Mouse (Mus musculus) ES-E14 (cell line): Measurements from ENCODE around the gene Rad9a.

Source experiments
- CHD2 ChIP-seq: IDR thresholded peaks from 2 replicates; pipeline ENCODE4 v1.6.1; 2014; ENCODE audit warnings: mild to moderate bottlenecking, low read depth, low read length, inconsistent platforms
- HCFC1 ChIP-seq: IDR thresholded peaks from 2 replicates; pipeline ENCODE4 v1.6.1; 2012; ENCODE audit warnings: low read length, inconsistent platforms, borderline replicate concordance; ENCODE audit not compliant: insufficient read depth
- MAFK ChIP-seq: IDR thresholded peaks from 2 replicates; pipeline ENCODE4 v1.6.1; 2014; ENCODE audit warnings: mild to moderate bottlenecking, low read depth, low read length, inconsistent platforms; ENCODE audit not compliant: insufficient read depth
- ZC3H11A ChIP-seq: IDR thresholded peaks from 2 replicates; pipeline ENCODE4 v1.6.1; 2012; ENCODE audit warnings: low read depth, mild to moderate bottlenecking, inconsistent platforms, low read length, borderline replicate concordance
- ZNF384 ChIP-seq: IDR thresholded peaks from 2 replicates; pipeline ENCODE4 v1.6.1; 2012; ENCODE audit warnings: low read depth, low read length, inconsistent platforms

- no peak for TF ChIP-seq CHD2
- TF ChIP-seq HCFC1, result no peak
- TF ChIP-seq ZC3H11A, result no peak
- TF ChIP-seq ZNF384, result no peak
- TF ChIP-seq MAFK, result no peak
Observed at GRCm38 (mm10) chr19:4184976-4185975, 16.2 kb downstream of the Rad9a start.
